8 mouse cellular contexts compared by ENCODE assay signal in the genomic region with DNA sequence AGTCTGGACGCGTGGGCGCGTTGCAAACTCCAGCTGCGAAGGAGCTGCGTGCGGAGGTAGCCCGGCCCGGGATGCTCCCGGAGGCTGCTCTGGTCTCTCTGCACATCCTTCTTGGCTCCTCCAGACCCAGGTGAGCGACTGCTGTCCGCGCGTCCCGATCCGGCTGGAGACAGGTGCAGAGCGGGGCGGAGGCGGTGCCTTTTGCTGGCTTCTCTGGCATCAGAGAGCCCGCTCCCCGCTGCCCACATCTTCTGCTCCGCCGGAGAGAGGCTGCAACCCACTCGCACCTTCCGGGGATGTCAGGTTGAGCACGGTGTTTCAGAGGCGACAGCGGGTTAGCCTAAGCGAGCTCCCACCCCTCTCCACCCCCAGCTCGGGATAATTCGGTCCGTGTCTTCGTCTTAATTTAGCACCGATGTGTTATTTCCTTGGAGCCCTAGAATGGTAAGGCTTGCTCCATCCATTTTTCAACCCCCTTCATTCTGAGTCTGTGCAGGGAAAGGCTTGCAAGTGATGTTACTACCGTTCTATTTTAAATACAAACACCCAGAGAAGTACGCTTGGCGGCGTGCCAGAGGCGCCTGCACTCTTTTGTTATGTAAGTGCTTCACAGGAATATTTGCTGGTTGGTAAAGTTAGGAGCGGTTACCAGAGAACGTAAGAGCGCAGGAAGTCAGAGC. TPM values are rescaled to one million over a fixed set of nuclear protein-coding genes. Genes with fewer than 3 reads are reported as not detected.
DNase-seq lines count a peak whose midpoint lies in the region; ATAC-seq and TF ChIP-seq lines count a peak whose summit lies in the region.

No protein-coding gene starts in this region.

- H3K27me3 ChIP-seq in hindbrain, embryonic 13.5 days, result peaks cover 9% of the 10 kb centered on the region; the same call in 1 of the 2 replicates

- under 1% methylated on average over 42 of the region's 42 CpGs for WGBS in hindbrain, embryonic 13.5 days
- under 1% methylated on average over 42 of the region's 42 CpGs for WGBS in lung, adult 2 months

- TF ChIP-seq CTCF in lung, adult 2 months (IDR thresholded peaks at IDR 0.05; ENCODE audit: insufficient read depth, low read length), result no peak

- peak overlapping the region; percentile 88 for H3K9ac ChIP-seq in hindbrain, embryonic 13.5 days

- peaks cover 31% of the 10 kb centered on the region for H3K4me1 ChIP-seq in hindbrain, embryonic 13.5 days (replicated peaks)
- H3K4me1 ChIP-seq in lung, adult 2 months (ENCODE audit: control insufficient read depth, insufficient read depth, low read length), result peaks cover 6% of the 10 kb centered on the region; the same call in 1 of the 2 replicates

- H3K4me3 ChIP-seq in hindbrain, embryonic 13.5 days, result peak overlapping the region; percentile 79
- H3K4me3 ChIP-seq in lung, adult 2 months (replicated peaks; ENCODE audit: extremely low read depth, low read depth, low read length), result peak overlapping the region; percentile 44

- DNase-seq in R1 (ENCODE audit: low read depth, low spot score), result peak; percentile 93
- peak; percentile 44 for DNase-seq in forelimb bud, embryonic 11.5 days (ENCODE audit: low read depth, low spot score)
- peak; percentile 47 to 60 for DNase-seq in layer of hippocampus, postnatal 10 days (ENCODE audit: low spot score in 2 of 2)
- peak; percentile 62 for DNase-seq in lung, adult 2 months
- DNase-seq in right cerebral cortex, postnatal 10 days (ENCODE audit: low spot score in 2 of 2), result peak; percentile 91 to 93
- no peak for DNase-seq in thymus, postnatal 0 days (ENCODE audit: low spot score)

- no peaks in the 10 kb centered on the region for H3K36me3 ChIP-seq in hindbrain, embryonic 13.5 days

- no peaks in the 10 kb centered on the region for H3K9me3 ChIP-seq in hindbrain, embryonic 13.5 days

- peak overlapping the region; percentile 84 for H3K4me2 ChIP-seq in hindbrain, embryonic 13.5 days

- no peak for TF ChIP-seq POLR2A in lung, adult 2 months (IDR thresholded peaks at IDR 0.05; ENCODE audit: borderline replicate concordance, extremely low read depth, low read depth, low read length)

- ATAC-seq in cerebellum, adult (ENCODE audit: insufficient number of reproducible peaks, low FRiP score, low TSS enrichment), result peak; percentile 67
- peak; percentile 74; the same call in 1 of the 2 replicates for ATAC-seq in hindbrain, embryonic 13.5 days (ENCODE audit: low FRiP score)

- peak overlapping the region; percentile 90 for H3K27ac ChIP-seq in hindbrain, embryonic 13.5 days

RNA-seq across cellular contexts. Expression of gene Mtus2, which starts 0.6 kb away (rescaled TPM):
- polyA plus RNA-seq in hindbrain, embryonic 13.5 days (2015; fragmentation: Nextera tagmentation; extraction: Ambion mirVana), result 45.8 and 48.6 TPM in 2 replicates
- 10 to 100 TPM; 35.3 to 40.3 TPM for total RNA-seq in layer of hippocampus, postnatal 10 days (2021)
- 4.7 and 6.1 TPM in 2 replicates for polyA plus RNA-seq in lung, adult 2 months (2012; rRNA removed)
- 2.8 and 6.4 TPM in 2 replicates for polyA plus RNA-seq in thymus, postnatal 0 days (2015; fragmentation: Nextera tagmentation; extraction: Ambion mirVana)
